Mouse (Mus musculus): Measurements from ENCODE around the gene Insig2. TPM values are rescaled to one million over a fixed set of nuclear protein-coding genes. Genes with fewer than 3 reads are reported as not detected.

Gene Insig2
- polyA plus RNA-seq, 1 experiment, result 80.3 TPM

- H3K4me1 ChIP-seq (ENCODE audit: control insufficient read depth, insufficient read depth, low read length), result no peaks in the 10 kb centered on the region
- TF ChIP-seq POLR2A (IDR thresholded peaks at IDR 0.05; ENCODE audit: control insufficient read depth, low read depth, low read length), result no peak
- TF ChIP-seq CTCF (IDR thresholded peaks at IDR 0.05; ENCODE audit: control insufficient read depth, insufficient read depth, insufficient replicate concordance, low read depth, low read length), result no peak
- no peaks in the 10 kb centered on the region for H3K36me3 ChIP-seq (ENCODE audit: control insufficient read depth, insufficient read depth, low read length)
- no peaks in the 10 kb centered on the region for H3K27me3 ChIP-seq (ENCODE audit: control insufficient read depth, insufficient read depth, low read length)
- no peak overlapping the region for H3K27ac ChIP-seq (ENCODE audit: control insufficient read depth, insufficient read depth, low read depth, low read length)
- H3K4me3 ChIP-seq (ENCODE audit: control insufficient read depth, low read depth, low read length), result no peak overlapping the region
These were observed 34.9 kb upstream of the Insig2 start for GRCm38 (mm10) chr1:121367257-121367656.

GRCm38 (mm10) chr1:121360561-121360960 is 28.2 kb upstream of the Insig2 start:
- H3K4me1 ChIP-seq (ENCODE audit: control insufficient read depth, insufficient read depth, low read length), result no peaks in the 10 kb centered on the region
- TF ChIP-seq CTCF (IDR thresholded peaks at IDR 0.05; ENCODE audit: control insufficient read depth, insufficient read depth, insufficient replicate concordance, low read depth, low read length) (no peak), POLR2A (IDR thresholded peaks at IDR 0.05; ENCODE audit: control insufficient read depth, low read depth, low read length) (no peak)
- H3K27ac ChIP-seq (ENCODE audit: control insufficient read depth, insufficient read depth, low read depth, low read length), result no peak overlapping the region
- no peaks in the 10 kb centered on the region for H3K27me3 ChIP-seq (ENCODE audit: control insufficient read depth, insufficient read depth, low read length)
- no peaks in the 10 kb centered on the region for H3K36me3 ChIP-seq (ENCODE audit: control insufficient read depth, insufficient read depth, low read length)
- H3K4me3 ChIP-seq (ENCODE audit: control insufficient read depth, low read depth, low read length), result no peak overlapping the region

DNA sequence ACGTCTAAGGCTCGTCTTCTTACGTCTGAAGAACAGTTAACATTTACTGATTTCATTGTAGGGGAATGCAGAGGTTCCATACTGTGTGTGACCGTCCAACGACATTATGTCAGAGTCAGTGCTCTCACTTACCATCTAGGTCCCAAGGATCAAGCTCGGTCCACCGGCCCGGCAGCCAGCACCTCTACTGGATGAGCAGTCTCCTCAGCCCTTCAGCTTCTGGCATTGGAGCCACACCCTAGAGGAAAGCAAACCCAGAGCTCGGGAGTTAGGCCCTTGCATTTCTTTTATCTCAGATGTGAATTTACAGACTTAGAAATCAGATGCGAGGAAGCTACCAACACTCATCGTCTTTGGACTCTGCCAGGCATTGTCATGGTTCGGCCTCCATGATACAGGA is 27.3 kb upstream of the Insig2 start:
- Histone ChIP-seq H3K4me3 (ENCODE audit: control insufficient read depth, low read depth, low read length) (no peak overlapping the region), H3K4me1 (ENCODE audit: control insufficient read depth, insufficient read depth, low read length) (no peaks in the 10 kb centered on the region), H3K27me3 (ENCODE audit: control insufficient read depth, insufficient read depth, low read length) (no peaks in the 10 kb centered on the region), H3K27ac (ENCODE audit: control insufficient read depth, insufficient read depth, low read depth, low read length) (no peak overlapping the region), H3K36me3 (ENCODE audit: control insufficient read depth, insufficient read depth, low read length) (no peaks in the 10 kb centered on the region)
- TF ChIP-seq POLR2A (IDR thresholded peaks at IDR 0.05; ENCODE audit: control insufficient read depth, low read depth, low read length), result no peak
- no peak for TF ChIP-seq CTCF (IDR thresholded peaks at IDR 0.05; ENCODE audit: control insufficient read depth, insufficient read depth, insufficient replicate concordance, low read depth, low read length)

- H3K27me3 ChIP-seq (ENCODE audit: control insufficient read depth, insufficient read depth, low read length), result no peaks in the 10 kb centered on the region
- no peaks in the 10 kb centered on the region for H3K4me1 ChIP-seq (ENCODE audit: control insufficient read depth, insufficient read depth, low read length)
- no peak overlapping the region for H3K27ac ChIP-seq (ENCODE audit: control insufficient read depth, insufficient read depth, low read depth, low read length)
- H3K36me3 ChIP-seq (ENCODE audit: control insufficient read depth, insufficient read depth, low read length), result no peaks in the 10 kb centered on the region
- no peak overlapping the region for H3K4me3 ChIP-seq (ENCODE audit: control insufficient read depth, low read depth, low read length)
- TF ChIP-seq POLR2A (IDR thresholded peaks at IDR 0.05; ENCODE audit: control insufficient read depth, low read depth, low read length) (no peak), CTCF (IDR thresholded peaks at IDR 0.05; ENCODE audit: control insufficient read depth, insufficient read depth, insufficient replicate concordance, low read depth, low read length) (no peak)
These were observed 21.4 kb upstream of the Insig2 start for GRCm38 (mm10) chr1:121353779-121354178.

GRCm38 (mm10) chr1:121351037-121351436 is 18.6 kb upstream of the Insig2 start:
- no peak overlapping the region for H3K27ac ChIP-seq (ENCODE audit: control insufficient read depth, insufficient read depth, low read depth, low read length)

GRCm38 (mm10) chr1:121350616-121351015 is 18.2 kb upstream of the Insig2 start:
- H3K4me1 ChIP-seq (ENCODE audit: control insufficient read depth, insufficient read depth, low read length), result no peaks in the 10 kb centered on the region
- no peaks in the 10 kb centered on the region for H3K27me3 ChIP-seq (ENCODE audit: control insufficient read depth, insufficient read depth, low read length)
- H3K36me3 ChIP-seq (ENCODE audit: control insufficient read depth, insufficient read depth, low read length), result no peaks in the 10 kb centered on the region
- no peak for TF ChIP-seq POLR2A (IDR thresholded peaks at IDR 0.05; ENCODE audit: control insufficient read depth, low read depth, low read length)
- TF ChIP-seq CTCF (IDR thresholded peaks at IDR 0.05; ENCODE audit: control insufficient read depth, insufficient read depth, insufficient replicate concordance, low read depth, low read length), result no peak
- no peak overlapping the region for H3K27ac ChIP-seq (ENCODE audit: control insufficient read depth, insufficient read depth, low read depth, low read length)
- no peak overlapping the region for H3K4me3 ChIP-seq (ENCODE audit: control insufficient read depth, low read depth, low read length)

More at GRCm38 (mm10) chr1:121351037-121351436, 18.6 kb upstream of the Insig2 start:
- TF ChIP-seq CTCF (IDR thresholded peaks at IDR 0.05; ENCODE audit: control insufficient read depth, insufficient read depth, insufficient replicate concordance, low read depth, low read length) (no peak), POLR2A (IDR thresholded peaks at IDR 0.05; ENCODE audit: control insufficient read depth, low read depth, low read length) (no peak)
- Histone ChIP-seq H3K4me3 (ENCODE audit: control insufficient read depth, low read depth, low read length) (no peak overlapping the region), H3K4me1 (ENCODE audit: control insufficient read depth, insufficient read depth, low read length) (no peaks in the 10 kb centered on the region), H3K36me3 (ENCODE audit: control insufficient read depth, insufficient read depth, low read length) (no peaks in the 10 kb centered on the region), H3K27me3 (ENCODE audit: control insufficient read depth, insufficient read depth, low read length) (no peaks in the 10 kb centered on the region)

- no peaks in the 10 kb centered on the region for H3K36me3 ChIP-seq (ENCODE audit: control insufficient read depth, insufficient read depth, low read length)
- no peak overlapping the region for H3K4me3 ChIP-seq (ENCODE audit: control insufficient read depth, low read depth, low read length)
- H3K27me3 ChIP-seq (ENCODE audit: control insufficient read depth, insufficient read depth, low read length), result no peaks in the 10 kb centered on the region
- H3K4me1 ChIP-seq (ENCODE audit: control insufficient read depth, insufficient read depth, low read length), result no peaks in the 10 kb centered on the region
- TF ChIP-seq POLR2A (IDR thresholded peaks at IDR 0.05; ENCODE audit: control insufficient read depth, low read depth, low read length) (no peak), CTCF (IDR thresholded peaks at IDR 0.05; ENCODE audit: control insufficient read depth, insufficient read depth, insufficient replicate concordance, low read depth, low read length) (no peak)
- H3K27ac ChIP-seq (ENCODE audit: control insufficient read depth, insufficient read depth, low read depth, low read length), result no peak overlapping the region
These were observed 16.8 kb upstream of the Insig2 start for GRCm38 (mm10) chr1:121348875-121349847.
